Mouse (Mus musculus) gastrocnemius, postnatal 10 days (tissue): Measurements from ENCODE around the gene Gprin1. TPM values are rescaled to one million over a fixed set of nuclear protein-coding genes. Genes with fewer than 3 reads are reported as not detected.

ENCODE experiments used
- total RNA-seq, 2 experiments: library from RNA; stranded (reverse); gene quantifications; 2 replicates each; pipeline ENCODE4 v1.2.3; 2021

Gene Gprin1
- total RNA-seq, 2 experiments from 2014 or later: 0.47 to 0.63 TPM

Other genes with a start within 250 kb of the Gprin1 start
- 1 to 10 TPM; 3.0 to 5.0 TPM for gene Simc1, start 246.1 kb downstream of the Gprin1 start, total RNA-seq
- 100 to 1,000 TPM in 1 of 2 experiments, 10 to 100 TPM in 1; 94.0 to 101 TPM for gene 4833439L19Rik, start 184.4 kb downstream of the Gprin1 start, total RNA-seq
- gene Arl10, start 174.9 kb downstream of the Gprin1 start, total RNA-seq: 1 to 10 TPM; 6.0 to 7.8 TPM
- 10 to 100 TPM; 17.7 to 19.6 TPM for gene Nop16, start 159.8 kb downstream of the Gprin1 start, total RNA-seq
- gene Higd2a, start 159.7 kb downstream of the Gprin1 start, total RNA-seq: 100 to 1,000 TPM; 117 to 126 TPM
- 10 to 100 TPM; 82.3 to 88.0 TPM for gene Cltb, start 138.5 kb downstream of the Gprin1 start, total RNA-seq
- 10 to 100 TPM; 21.7 to 27.3 TPM for gene Faf2, start 128.1 kb downstream of the Gprin1 start, total RNA-seq
- gene Rnf44, start 56.0 kb downstream of the Gprin1 start, total RNA-seq: 10 to 100 TPM; 32.5 to 35.3 TPM
- under 1 TPM in 1 of 2 experiments, not detected in 1; 0.07 TPM for gene Cdhr2, start 48.4 kb downstream of the Gprin1 start, total RNA-seq
- 1 to 10 TPM in 1 of 2 experiments, under 1 TPM in 1; 0.40 to 1.1 TPM for gene Sncb, start 16.7 kb upstream of the Gprin1 start, total RNA-seq
- not detected for gene Eif4e1b, start 34.1 kb upstream of the Gprin1 start, total RNA-seq
- 10 to 100 TPM; 23.0 to 26.8 TPM for gene Tspan17, start 39.5 kb upstream of the Gprin1 start, total RNA-seq
- gene Unc5a, start 199.5 kb upstream of the Gprin1 start, total RNA-seq: 1 to 10 TPM; 3.7 to 4.8 TPM